Mouse (Mus musculus): ENCODE measurements at regions not wholly inside any gene's neighbourhood (a gene's known extent, or its start where the extent isn't known, plus 50 kb on each side); places are given as distances from the start of the nearest gene placed in this dataset.

DNA sequence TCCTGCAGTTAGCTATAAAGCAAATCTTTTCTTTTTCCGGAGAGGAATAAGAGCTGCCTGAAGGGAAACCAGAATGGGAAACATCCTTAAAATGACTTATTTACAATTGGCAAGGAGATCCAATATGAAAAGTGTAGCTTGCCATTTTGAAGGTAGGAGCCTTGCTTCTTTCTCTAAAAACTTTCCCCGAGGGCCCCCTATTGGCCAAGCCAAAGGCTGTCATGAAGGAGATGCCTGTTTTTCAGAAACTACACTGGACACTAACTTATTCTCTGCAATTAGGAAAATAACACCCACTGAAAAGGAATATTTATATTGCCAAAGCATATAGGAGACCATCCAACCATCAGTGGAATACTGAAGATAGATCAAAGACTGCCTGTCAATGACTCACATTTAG, 312.8 kb upstream of the Thrb start:
- Histone ChIP-seq H3K9me3 (no peaks in the 10 kb centered on the region), H3K9ac (replicated peaks) (no peak overlapping the region), H3K4me2 (replicated peaks) (no peak overlapping the region), H3K36me3 (no peaks in the 10 kb centered on the region), H3K4me3 (replicated peaks) (no peak overlapping the region), H3K4me1 (replicated peaks) (no peaks in the 10 kb centered on the region), H3K27me3 (no peaks in the 10 kb centered on the region), H3K27ac (no peak overlapping the region)
- ATAC-seq = no peak
- WGBS = 70% methylated on average over 2 of the region's 2 CpGs

GRCm38 (mm10) chr14:17352324-17353037, 307.6 kb upstream of the Thrb start:
- ATAC-seq = no peak
- H3K4me1 ChIP-seq (replicated peaks) = no peaks in the 10 kb centered on the region
- H3K27me3 ChIP-seq = no peaks in the 10 kb centered on the region
- no peaks in the 10 kb centered on the region for H3K36me3 ChIP-seq
- no peak overlapping the region for H3K27ac ChIP-seq
- no peak overlapping the region for H3K4me2 ChIP-seq (replicated peaks)
- 82% methylated on average over 4 of the region's 4 CpGs for WGBS
- H3K9me3 ChIP-seq = no peaks in the 10 kb centered on the region
- H3K9ac ChIP-seq (replicated peaks) = no peak overlapping the region
- H3K4me3 ChIP-seq (replicated peaks) = no peak overlapping the region

- H3K4me2 ChIP-seq (replicated peaks) = no peak overlapping the region
- H3K36me3 ChIP-seq = no peaks in the 10 kb centered on the region
- H3K27me3 ChIP-seq = no peaks in the 10 kb centered on the region
- no peak overlapping the region for H3K4me3 ChIP-seq (replicated peaks)
- no peak for ATAC-seq
- H3K27ac ChIP-seq = no peak overlapping the region
- H3K9me3 ChIP-seq = no peaks in the 10 kb centered on the region
- no peak overlapping the region for H3K9ac ChIP-seq (replicated peaks)
- no peaks in the 10 kb centered on the region for H3K4me1 ChIP-seq (replicated peaks)
Measured at GRCm38 (mm10) chr14:17361910-17362309, 298.2 kb upstream of the Thrb start.

- Histone ChIP-seq H3K9ac (replicated peaks) (no peak overlapping the region), H3K9me3 (no peaks in the 10 kb centered on the region), H3K4me2 (replicated peaks) (no peak overlapping the region), H3K27me3 (no peaks in the 10 kb centered on the region), H3K36me3 (no peaks in the 10 kb centered on the region), H3K4me3 (replicated peaks) (no peak overlapping the region), H3K27ac (no peak overlapping the region), H3K4me1 (replicated peaks) (no peaks in the 10 kb centered on the region)
- ATAC-seq = peak; percentile 92
- 44% methylated on average over 7 of the region's 7 CpGs for WGBS
Measured at GRCm38 (mm10) chr14:17402751-17403479, 257.1 kb upstream of the Thrb start.

GRCm38 (mm10) chr14:17405551-17406336, 254.3 kb upstream of the Thrb start:
- no peaks in the 10 kb centered on the region for H3K4me1 ChIP-seq (replicated peaks)
- no peaks in the 10 kb centered on the region for H3K9me3 ChIP-seq
- H3K4me3 ChIP-seq (replicated peaks) = no peak overlapping the region
- no peak overlapping the region for H3K27ac ChIP-seq
- no peak overlapping the region for H3K9ac ChIP-seq (replicated peaks)
- no peaks in the 10 kb centered on the region for H3K36me3 ChIP-seq
- H3K27me3 ChIP-seq = no peaks in the 10 kb centered on the region
- H3K4me2 ChIP-seq (replicated peaks) = no peak overlapping the region
- WGBS = 62% methylated on average over 2 of the region's 2 CpGs
- ATAC-seq = peak; percentile 62

DNA sequence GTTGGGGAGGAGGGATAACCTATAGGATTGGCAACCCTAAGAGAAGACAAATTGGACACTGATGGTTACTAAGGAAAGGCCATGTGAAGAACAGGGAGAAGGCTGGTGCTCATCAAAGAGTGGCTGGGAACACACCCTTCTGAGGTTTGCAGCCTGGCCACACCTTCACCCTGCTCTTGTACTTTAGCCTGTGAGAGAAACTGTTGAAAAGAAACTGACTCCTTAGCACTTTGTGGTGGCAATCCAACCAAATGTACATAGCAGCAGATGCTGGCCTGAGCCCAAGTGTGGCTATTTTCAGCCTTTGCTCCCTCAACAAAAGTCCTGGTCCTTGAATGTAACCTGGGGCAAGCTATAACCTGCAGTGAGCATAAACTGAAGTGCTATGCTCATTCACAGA, 253.2 kb upstream of the Thrb start:
- H3K4me3 ChIP-seq (replicated peaks) = no peak overlapping the region
- H3K4me1 ChIP-seq (replicated peaks) = no peaks in the 10 kb centered on the region
- no peaks in the 10 kb centered on the region for H3K27me3 ChIP-seq
- H3K9ac ChIP-seq (replicated peaks) = no peak overlapping the region
- no peak overlapping the region for H3K27ac ChIP-seq
- no peaks in the 10 kb centered on the region for H3K9me3 ChIP-seq
- no peaks in the 10 kb centered on the region for H3K36me3 ChIP-seq
- ATAC-seq = no peak
- H3K4me2 ChIP-seq (replicated peaks) = no peak overlapping the region

DNA sequence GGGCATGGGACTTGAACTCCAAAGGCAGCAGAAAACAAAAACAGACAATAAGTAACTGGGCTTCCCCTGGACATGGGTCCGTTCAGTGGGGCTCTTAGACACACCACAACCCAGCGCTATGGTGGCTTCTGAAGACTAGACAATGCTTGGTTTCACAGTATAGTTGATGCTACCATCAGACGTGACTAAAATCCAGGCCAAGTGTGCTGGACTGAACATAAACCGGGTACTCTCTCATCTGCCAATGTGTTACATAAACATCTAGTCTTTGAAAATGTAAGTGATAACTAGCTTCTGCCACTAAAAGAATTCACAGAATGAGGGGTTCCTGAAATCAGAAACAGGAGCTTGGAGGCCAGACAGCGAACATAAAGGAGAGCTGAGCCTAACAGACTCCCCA, 251.7 kb upstream of the Thrb start:
- Histone ChIP-seq H3K27me3 (no peaks in the 10 kb centered on the region), H3K4me2 (replicated peaks) (no peak overlapping the region), H3K9ac (replicated peaks) (no peak overlapping the region), H3K9me3 (no peaks in the 10 kb centered on the region), H3K4me3 (replicated peaks) (no peak overlapping the region), H3K4me1 (replicated peaks) (no peaks in the 10 kb centered on the region), H3K36me3 (no peaks in the 10 kb centered on the region), H3K27ac (no peak overlapping the region)
- ATAC-seq = no peak
- 92% methylated on average over 5 of the region's 5 CpGs for WGBS

DNA sequence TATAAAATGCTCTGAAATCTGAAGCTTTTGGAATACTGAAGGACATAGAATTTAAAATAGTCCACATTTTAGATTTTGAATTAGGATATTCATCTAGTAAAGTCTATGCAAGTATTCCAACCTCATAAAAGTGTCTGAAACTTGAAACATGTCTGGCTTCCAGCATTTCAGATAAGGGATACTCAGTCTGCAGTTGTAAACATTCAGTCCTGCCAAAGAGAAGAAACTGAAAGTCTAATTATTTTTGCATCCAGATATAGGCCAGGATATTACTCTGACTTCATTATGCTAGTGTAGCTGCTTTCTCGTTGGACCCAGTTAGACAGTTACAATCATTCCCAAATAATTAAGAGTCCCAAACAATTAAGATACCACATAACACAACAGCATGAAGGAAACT, 251.2 kb upstream of the Thrb start:
- no peak overlapping the region for H3K4me3 ChIP-seq (replicated peaks)
- no peak overlapping the region for H3K4me2 ChIP-seq (replicated peaks)
- no peak overlapping the region for H3K27ac ChIP-seq
- 83% methylated on average over 1 of the region's 1 CpGs for WGBS
- H3K27me3 ChIP-seq = no peaks in the 10 kb centered on the region
- H3K9me3 ChIP-seq = no peaks in the 10 kb centered on the region
- no peak overlapping the region for H3K9ac ChIP-seq (replicated peaks)
- H3K4me1 ChIP-seq (replicated peaks) = no peaks in the 10 kb centered on the region
- ATAC-seq = no peak
- no peaks in the 10 kb centered on the region for H3K36me3 ChIP-seq

DNA sequence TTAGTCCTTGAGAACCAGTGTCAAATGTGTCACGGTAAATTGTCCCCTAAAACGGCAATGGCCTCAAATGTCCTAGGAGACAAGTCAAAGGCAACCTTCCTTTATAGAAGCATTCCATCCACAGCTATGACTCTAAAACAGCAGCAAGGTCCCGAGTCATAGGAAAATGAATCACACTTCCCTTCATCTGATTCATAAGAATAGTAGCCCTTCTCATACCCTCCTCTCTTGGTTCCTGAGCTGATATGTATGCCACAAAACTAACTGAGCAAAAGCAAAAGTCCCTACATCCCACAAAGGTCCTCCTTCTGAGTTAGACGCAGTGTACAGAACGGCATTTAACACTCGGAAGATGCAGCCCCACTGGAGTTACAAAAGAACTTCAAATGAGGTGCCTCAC, 250.6 kb upstream of the Thrb start:
- Histone ChIP-seq H3K4me1 (replicated peaks) (no peaks in the 10 kb centered on the region), H3K4me2 (replicated peaks) (no peak overlapping the region), H3K36me3 (no peaks in the 10 kb centered on the region), H3K27me3 (no peaks in the 10 kb centered on the region), H3K4me3 (replicated peaks) (no peak overlapping the region), H3K9me3 (no peaks in the 10 kb centered on the region), H3K27ac (no peak overlapping the region), H3K9ac (replicated peaks) (no peak overlapping the region)
- whole genome bisulfite sequencing = 92% methylated on average over 6 of the region's 6 CpGs
- ATAC-seq = no peak

DNA sequence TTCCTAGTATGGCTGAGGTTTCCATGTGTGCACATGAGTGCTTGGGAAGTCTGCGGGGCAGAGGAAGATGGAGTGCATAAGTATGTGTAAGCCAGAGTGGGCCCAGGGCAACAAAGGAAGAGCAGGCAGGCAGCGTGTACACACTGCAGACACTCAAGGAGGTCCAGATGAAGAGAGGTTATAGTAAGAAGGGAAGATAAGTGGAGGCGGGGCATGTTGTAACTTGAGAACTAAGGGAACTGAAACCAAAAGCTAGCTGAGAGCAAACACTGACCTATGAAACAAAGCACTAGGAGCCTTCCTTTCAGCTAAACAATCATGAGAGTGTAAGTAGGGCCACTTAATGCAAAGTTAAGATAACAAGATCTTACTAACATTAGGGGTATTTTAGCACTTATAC, 249.3 kb upstream of the Thrb start:
- no peaks in the 10 kb centered on the region for H3K36me3 ChIP-seq
- WGBS = 34% methylated on average over 3 of the region's 3 CpGs
- no peaks in the 10 kb centered on the region for H3K4me1 ChIP-seq (replicated peaks)
- no peaks in the 10 kb centered on the region for H3K27me3 ChIP-seq
- no peak for ATAC-seq
- H3K9ac ChIP-seq (replicated peaks) = no peak overlapping the region
- no peaks in the 10 kb centered on the region for H3K9me3 ChIP-seq
- no peak overlapping the region for H3K4me2 ChIP-seq (replicated peaks)
- no peak overlapping the region for H3K4me3 ChIP-seq (replicated peaks)
- no peak overlapping the region for H3K27ac ChIP-seq

DNA sequence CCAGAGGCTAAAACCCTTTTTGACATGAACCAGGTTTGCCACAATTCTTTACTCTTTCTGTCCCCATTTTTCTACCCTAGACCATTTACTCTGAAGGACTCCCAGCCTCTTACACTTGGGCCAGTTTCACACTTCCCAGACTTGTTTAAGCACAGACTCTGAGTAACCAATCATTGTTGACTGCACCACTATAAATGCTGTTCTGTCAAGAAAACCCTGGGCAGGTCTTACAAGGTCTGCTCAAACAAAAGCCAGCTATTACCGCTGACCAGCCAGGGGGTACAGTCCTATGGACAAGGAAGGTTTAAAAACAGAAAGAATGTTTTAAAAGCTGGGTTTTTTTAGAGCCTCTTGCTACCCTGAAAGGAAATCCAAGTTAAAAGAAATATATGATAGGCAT, 248.8 kb upstream of the Thrb start:
- H3K36me3 ChIP-seq = no peaks in the 10 kb centered on the region
- H3K27ac ChIP-seq = no peak overlapping the region
- H3K27me3 ChIP-seq = no peaks in the 10 kb centered on the region
- H3K4me3 ChIP-seq (replicated peaks) = no peak overlapping the region
- 44% methylated on average over 1 of the region's 1 CpGs for WGBS
- no peak overlapping the region for H3K4me2 ChIP-seq (replicated peaks)
- H3K9ac ChIP-seq (replicated peaks) = no peak overlapping the region
- no peak for ATAC-seq
- H3K4me1 ChIP-seq (replicated peaks) = no peaks in the 10 kb centered on the region
- H3K9me3 ChIP-seq = no peaks in the 10 kb centered on the region

DNA sequence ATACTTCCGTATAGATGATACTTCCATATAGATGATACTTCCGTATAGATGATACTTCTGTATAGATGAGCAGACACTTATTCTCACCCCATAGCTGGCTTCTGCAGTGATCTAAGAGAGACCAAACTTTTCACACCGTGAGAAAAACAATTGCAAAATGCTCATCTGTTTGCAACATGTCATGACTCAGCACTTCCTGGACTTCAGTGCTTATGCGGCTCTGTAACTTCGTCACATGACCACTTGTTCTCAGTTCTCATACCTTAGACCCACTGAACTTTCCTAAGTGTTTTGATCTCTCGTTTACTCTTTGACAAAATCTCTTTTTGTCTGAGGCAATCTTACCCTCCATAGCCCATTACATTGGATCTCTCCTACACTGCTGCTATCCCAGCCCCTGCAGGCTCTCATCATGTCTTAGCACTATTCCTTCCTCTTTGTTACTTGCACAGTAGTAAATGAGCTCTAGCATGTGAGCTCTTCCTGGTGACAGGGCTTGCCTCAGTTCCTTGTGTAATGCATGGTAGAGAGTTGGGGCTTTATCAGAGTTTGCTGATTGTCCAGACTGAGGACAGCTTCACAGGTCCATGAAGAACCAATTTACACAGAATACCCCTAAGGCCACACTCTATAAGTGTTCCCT, 245.7 kb upstream of the Thrb start:
- Histone ChIP-seq H3K4me2 (replicated peaks) (no peak overlapping the region), H3K9me3 (no peaks in the 10 kb centered on the region), H3K9ac (replicated peaks) (no peak overlapping the region), H3K4me1 (replicated peaks) (no peaks in the 10 kb centered on the region), H3K36me3 (no peaks in the 10 kb centered on the region), H3K27ac (no peak overlapping the region), H3K4me3 (replicated peaks) (no peak overlapping the region), H3K27me3 (no peaks in the 10 kb centered on the region)
- WGBS = 89% methylated on average over 6 of the region's 6 CpGs
- no peak for ATAC-seq
